Mouse (Mus musculus) lung, postnatal 25 days (tissue): Measurements from ENCODE around the gene Gm9573.

ENCODE experiments used
- DNase-seq: peaks from one replicate; pipeline ENCODE4 v3.0.0; 2022; ENCODE audit warnings: low spot score

The Gm9573 gene

GRCm38 (mm10) chr17:35626537-35626936 is at the start of gene Gm9573:
Gm9573 (minus strand) TSS chr17:35626637.
- DNase-seq, result no peak

DNA sequence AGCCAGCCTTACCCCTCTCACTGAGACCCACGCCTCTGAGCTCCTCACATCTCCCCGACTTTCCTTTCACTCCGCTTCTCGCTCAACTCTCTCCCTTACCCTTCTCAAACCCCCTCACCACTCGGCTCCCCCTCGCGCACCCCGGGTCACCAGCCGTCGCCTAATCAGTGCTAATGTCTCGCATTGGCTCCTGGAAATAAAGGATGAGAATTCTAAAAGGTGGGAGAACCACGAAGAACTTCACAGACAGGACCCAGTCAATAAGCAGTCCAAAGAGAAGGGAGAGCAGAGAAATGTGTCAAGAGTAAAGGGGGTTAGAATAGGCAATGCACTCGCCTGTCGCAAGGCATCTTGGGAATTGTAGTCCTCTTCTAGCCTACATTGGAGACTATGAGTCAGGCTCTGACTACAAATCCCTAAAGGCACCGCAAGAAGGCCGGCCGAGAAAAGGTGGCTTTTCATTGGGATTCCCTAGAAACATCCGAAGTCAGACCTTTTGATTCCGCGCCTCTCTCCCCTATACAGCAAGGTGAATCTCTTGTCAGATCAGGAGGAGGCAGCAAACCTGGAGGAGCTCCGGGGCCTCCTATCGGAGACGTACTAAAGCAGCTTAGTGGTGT is 47.1 kb upstream of the Gm9573 start, which contains the start of gene Gtf2h4:
Gene Gtf2h4, minus strand, starts transcription at position 324 of the 620 bp plus-strand sequence.
- peak; percentile 96 for DNase-seq

GRCm38 (mm10) chr17:35672527-35672926 is 46.1 kb upstream of the Gm9573 start:
- DNase-seq, result no peak

DNA sequence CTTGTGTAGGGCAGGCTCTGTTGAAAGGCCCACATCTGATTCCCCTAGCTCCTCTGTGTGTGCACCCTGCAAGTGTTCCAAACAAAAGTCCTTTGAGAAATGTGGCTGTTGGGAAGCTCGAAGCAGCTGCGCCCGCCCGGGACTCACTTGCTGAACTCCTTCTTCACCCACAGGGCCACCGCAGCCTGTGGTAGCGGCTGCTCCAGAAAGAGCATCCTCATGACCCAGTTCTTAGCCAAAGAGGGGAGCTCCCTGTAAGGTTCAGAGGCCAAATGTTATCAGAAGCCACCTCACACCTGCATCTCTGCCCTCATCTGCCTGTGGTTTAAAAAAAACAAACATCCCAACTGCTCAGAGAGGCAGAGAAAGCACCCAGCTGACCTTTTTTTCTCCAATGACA is 45.4 kb upstream of the Gm9573 start:
- DNase-seq, result no peak

DNA sequence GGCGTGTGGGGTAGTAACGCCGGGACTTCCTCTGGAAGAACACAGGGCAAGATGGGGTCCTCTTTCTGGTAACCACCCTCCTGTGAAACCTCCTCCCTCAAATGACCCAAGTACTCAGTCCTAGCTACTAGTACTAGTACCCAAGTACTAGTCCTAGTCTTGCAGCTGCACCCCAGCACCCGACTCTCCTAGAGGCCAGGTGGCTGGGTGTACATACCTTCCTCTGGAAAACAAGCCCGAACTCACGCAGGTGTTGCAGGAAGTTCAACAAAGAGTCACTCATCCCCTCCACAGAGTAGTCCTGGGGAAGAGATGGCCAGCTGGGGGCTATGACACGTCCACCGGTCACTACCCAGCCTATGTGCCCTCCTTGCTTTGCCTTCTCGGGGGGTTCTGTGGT is 43.3 kb upstream of the Gm9573 start:
- no peak for DNase-seq

- peak; percentile 97 for DNase-seq
These were observed 41.1 kb upstream of the Gm9573 start, which contains the start of gene Vars2 for GRCm38 (mm10) chr17:35667334-35668065. Vars2 (minus strand) TSS chr17:35667592.

DNA sequence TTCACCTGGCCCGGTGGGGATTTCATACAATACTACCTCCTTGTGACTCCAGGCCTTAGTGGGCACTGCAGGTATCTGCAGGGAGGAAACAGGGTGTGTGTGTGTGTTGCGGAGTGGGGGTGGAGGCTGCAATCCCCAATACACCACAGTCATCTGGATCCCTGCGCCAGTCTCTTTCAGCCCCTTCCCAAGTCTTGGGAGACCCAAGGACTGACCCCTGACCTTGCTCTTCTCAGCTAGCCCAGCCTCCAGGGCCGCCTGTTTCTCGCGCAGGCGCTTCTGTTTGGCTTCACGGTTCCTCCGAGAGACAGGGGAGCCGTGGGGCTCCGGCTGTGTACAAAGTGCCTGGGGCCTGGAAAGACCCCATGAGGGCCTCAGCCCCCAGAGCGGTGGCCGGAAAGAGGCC is 40.4 kb upstream of the Gm9573 start:
- DNase-seq, result no peak

DNA sequence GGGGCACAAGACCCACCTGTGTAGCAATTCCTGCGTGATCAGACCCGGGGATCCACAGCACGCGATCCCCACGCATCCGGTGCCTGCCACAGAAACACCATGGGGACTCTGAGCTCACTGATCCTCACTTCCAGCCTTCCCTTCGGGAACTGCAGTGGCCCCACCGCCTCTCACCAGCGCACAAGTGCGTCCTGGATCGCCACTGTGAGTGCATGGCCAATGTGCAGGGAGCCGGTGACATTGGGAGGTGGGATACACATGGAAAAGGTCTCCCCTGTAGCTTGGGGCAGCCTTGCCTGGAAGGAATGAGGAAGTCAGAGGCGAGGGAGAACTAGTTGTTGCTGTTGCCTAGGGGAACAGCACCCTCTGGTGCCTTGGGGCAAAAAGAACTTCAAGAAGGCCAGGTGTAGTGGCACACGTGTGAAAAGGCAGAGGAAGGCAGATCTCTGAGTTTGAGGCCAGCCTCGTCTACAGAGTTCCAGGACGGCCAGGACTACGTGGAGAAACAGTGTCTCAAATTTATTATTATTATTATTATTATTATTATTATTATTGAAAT is 39.6 kb upstream of the Gm9573 start:
- peak; percentile 77 for DNase-seq

- DNase-seq, result no peak
These were observed 26.6 kb upstream of the Gm9573 start for GRCm38 (mm10) chr17:35653086-35653485.

DNA sequence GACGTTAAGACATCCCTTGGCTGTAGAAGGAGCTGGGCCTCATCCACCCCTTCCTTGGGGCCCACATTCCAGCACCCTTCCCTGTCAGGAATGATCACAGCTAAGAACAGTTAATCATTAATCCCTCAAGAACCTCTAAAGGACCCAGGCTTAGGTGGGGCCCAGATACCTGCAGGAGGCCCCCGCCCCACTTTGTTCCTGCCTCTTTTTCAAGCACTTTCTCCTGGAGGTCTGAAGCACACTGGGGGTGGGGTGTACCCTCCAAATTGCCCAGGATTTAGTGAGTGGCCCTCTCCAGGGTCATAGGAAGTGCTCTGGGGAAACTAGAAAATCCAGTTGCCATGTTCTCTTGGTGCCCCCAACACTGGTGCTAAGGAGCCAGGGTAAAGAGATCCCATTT is 23.0 kb upstream of the Gm9573 start:
- peak; percentile 90 for DNase-seq

DNA sequence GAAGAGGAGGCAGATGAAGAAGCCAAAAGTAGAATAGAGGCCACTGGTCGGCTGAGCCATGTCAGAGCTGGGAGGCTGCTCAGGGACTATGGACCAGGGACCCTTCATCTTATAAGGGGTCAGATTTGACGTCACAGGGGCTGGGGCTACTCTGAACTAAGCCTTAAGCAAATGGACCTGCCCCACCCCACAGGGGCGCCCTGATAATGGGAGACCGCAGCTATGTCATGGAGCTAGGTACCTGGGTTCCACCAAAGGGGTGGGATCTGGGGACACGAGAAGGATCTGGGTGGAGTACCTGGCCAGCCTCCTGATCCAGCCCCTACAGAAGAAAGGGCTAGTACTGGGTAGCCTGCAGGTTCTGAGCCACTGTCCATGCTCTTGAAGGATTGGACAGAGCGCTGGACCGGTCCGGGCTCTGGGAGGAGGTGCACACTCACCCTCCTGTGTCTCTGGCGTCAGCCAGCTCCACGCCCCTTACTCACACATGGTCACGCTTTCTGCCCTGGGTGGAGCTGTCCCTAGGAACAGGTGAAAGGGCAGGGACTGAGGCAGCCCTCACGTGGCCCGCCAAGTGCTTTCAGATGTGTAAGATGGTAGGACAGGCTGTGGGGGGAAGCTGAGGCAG is 17.3 kb upstream of the Gm9573 start, which contains the start of gene Mucl3:
Gene Mucl3, minus strand, starts transcription at position 87 of the 628 bp plus-strand sequence.
- peak; percentile 50 for DNase-seq

- no peak for DNase-seq
These were observed 12.9 kb upstream of the Gm9573 start for GRCm38 (mm10) chr17:35639352-35639751.

DNA sequence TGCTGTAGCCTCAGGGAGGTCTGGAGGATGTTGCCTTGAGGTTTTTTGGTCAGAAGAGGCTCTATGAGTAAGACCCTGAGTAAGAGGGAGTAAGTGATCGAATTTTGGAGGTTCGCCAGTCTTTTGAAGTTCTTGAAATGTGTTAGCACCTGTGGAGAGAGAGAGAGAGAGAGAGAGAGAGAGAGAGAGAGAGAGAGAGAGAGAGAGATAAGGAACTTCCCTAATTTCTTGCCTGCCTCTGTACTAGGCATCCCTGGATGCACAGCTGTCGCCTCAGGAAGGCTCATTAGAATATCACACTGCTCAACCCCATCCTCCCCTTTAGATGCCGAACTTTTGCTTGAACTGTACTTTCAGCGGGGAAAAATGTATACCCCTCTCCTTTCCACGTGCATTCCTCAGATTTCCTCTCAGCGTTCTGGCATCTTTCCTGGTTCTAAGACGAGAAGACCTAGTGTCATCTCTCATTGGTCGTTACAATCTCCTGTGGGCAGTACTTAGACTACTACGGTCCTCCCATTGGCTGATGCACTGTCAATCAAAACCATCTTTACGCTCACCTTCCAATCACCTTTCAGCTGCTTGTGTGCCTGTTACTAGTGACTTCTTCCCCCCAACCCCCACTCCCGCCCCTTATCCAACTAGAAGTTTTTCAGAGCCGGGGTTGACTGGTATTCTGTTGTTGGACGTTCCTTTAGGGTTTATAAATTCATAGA is 12.2 kb upstream of the Gm9573 start:
- DNase-seq, result peak; percentile 81

- peak; percentile 84 for DNase-seq
These were observed 9.9 kb upstream of the Gm9573 start for GRCm38 (mm10) chr17:35636363-35636762.

- peak; percentile 75 for DNase-seq
These were observed 9.3 kb upstream of the Gm9573 start for GRCm38 (mm10) chr17:35635699-35636111.

GRCm38 (mm10) chr17:35635202-35635601 is 8.8 kb upstream of the Gm9573 start:
- no peak for DNase-seq

GRCm38 (mm10) chr17:35633992-35634391 is 7.6 kb upstream of the Gm9573 start:
- peak; percentile 70 for DNase-seq

DNA sequence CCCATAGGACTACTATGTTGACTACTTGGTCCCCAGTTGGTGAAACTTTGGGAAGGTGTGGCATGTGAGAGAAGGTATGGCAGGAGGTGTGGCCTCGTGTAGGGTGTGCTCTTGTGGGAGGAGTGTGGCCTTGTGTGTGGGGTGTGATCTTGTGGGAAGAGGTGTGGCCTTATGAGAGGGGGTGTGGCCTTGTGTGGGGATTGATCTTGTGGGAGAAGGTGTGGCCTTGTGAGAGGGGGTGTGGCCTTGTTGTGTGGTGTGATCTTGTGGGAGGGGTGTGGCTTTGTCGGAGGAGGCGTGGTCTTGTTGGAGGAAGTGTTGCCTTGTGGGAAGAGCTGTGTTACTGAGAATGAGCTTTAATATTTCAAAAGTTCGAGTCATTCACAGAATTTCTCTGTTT is 9.3 kb downstream of the Gm9573 start:
- DNase-seq, result no peak

- no peak for DNase-seq
These were observed 24.6 kb downstream of the Gm9573 start for GRCm38 (mm10) chr17:35601736-35602354.

GRCm38 (mm10) chr17:35601249-35601648 is 25.2 kb downstream of the Gm9573 start, which contains the start of gene Sfta2:
Sfta2 (plus strand) TSS chr17:35601549.
- DNase-seq, result no peak

DNA sequence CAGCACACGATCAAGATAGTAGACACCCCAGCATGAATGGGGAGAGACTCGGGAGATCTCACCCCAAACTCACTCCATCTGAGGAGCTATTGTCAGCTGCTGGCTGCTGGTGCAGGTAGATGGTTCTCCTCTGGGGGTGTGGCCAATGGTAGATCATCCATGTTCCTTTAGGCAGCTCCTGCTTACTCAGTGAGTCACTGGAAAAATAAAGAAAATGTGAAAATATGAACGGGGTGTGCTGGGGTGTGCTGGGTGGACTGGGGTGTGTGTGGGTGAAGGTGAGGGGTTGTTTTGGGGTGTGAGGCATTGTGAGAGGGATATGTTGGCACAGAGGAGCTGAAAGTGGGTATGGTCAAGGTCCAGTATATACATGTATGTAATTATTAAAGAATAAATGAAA is 29.0 kb downstream of the Gm9573 start:
- DNase-seq, result no peak
